Comparison of ENCODE assay signal across 7 mouse cellular contexts in the genomic region with DNA sequence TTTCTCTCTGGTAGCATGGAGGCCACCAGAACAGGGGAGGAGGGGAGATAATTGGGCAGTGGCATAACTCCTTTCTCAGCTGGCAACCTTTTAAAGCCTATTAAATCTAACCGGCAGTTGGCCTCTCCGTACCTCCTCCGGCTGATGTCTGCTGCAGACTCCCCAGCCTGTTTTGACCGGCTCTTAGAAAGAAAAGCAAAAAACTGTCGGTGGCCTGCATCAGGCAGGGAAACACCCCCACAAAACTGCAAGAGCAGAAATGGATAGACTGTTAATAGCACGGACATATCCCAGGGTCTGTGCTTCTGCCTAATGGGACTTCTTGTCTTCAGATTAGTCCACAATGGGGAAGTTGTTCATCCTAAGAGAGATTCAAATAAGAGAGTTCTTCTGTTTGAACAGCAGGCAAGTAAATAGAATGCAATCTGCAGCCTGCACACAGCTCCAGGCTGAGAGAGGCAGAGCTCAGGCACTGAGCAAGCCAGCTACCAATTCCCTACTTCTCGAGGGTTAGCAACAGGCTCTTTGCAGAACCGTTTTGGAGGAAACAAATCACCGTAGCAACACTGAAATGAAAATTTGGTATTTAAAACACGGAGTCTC. TPM values are rescaled to one million over a fixed set of nuclear protein-coding genes. Genes with fewer than 3 reads are reported as not detected.
DNase-seq lines count a peak whose midpoint lies in the region; ATAC-seq and TF ChIP-seq lines count a peak whose summit lies in the region.

No protein-coding gene starts in this region.

- H3K9ac ChIP-seq in neural tube, embryonic 11.5 days (ENCODE audit: low read length) = no peak overlapping the region

- peak; percentile 54; the same call in 1 of the 2 replicates for ATAC-seq in neural tube, embryonic 11.5 days (ENCODE audit: insufficient read depth, low FRiP score, low TSS enrichment)
- no peak for ATAC-seq in erythroid progenitor cell, adult 5-6 weeks (replicated peaks; ENCODE audit: low FRiP score, poor library complexity, severe bottlenecking)

- no peaks in the 10 kb centered on the region for H3K27me3 ChIP-seq in neural tube, embryonic 11.5 days (ENCODE audit: control insufficient read depth, insufficient read depth, low read length)

- TF ChIP-seq CTCF in olfactory bulb, adult 2 months (IDR thresholded peaks at IDR 0.05; ENCODE audit: insufficient read depth, low read depth, low read length) = no peak

- H3K4me1 ChIP-seq in neural tube, embryonic 11.5 days (ENCODE audit: control insufficient read depth, insufficient read depth, low read length) = 0 out of 2 replicates have a peak, but pooled peaks cover 3% of the 10 kb centered on the region
- H3K4me1 ChIP-seq in olfactory bulb, adult 2 months (ENCODE audit: control insufficient read depth, insufficient read depth, low read length) = peaks cover 5% of the 10 kb centered on the region; the same call in 1 of the 2 replicates

- H3K4me2 ChIP-seq in neural tube, embryonic 11.5 days (ENCODE audit: low read depth) = peak overlapping the region; percentile 1; the same call in 1 of the 2 replicates

- 27% methylated on average over 10 of the region's 10 CpGs for WGBS in neural tube, embryonic 11.5 days
- WGBS in olfactory bulb, adult 2 months = 6% methylated on average over 10 of the region's 10 CpGs

- no peak for TF ChIP-seq POLR2A in olfactory bulb, adult 2 months (IDR thresholded peaks at IDR 0.05; ENCODE audit: insufficient read depth, low read depth, low read length)

- intact Hi-C loops in left cerebral cortex, postnatal 10 days (cut with DNase I) = no loop called here

- no peak overlapping the region for H3K27ac ChIP-seq in neural tube, embryonic 11.5 days (ENCODE audit: low read depth, low read length)
- 0 out of 2 replicates have a peak overlapping the region, but pooled peaks have one; percentile 10 for H3K27ac ChIP-seq in olfactory bulb, adult 2 months (ENCODE audit: insufficient read depth, low read depth, low read length)

- H3K9me3 ChIP-seq in neural tube, embryonic 11.5 days (ENCODE audit: control insufficient read depth, low read length) = no peaks in the 10 kb centered on the region

- no peaks in the 10 kb centered on the region for H3K36me3 ChIP-seq in neural tube, embryonic 11.5 days (ENCODE audit: control insufficient read depth, insufficient read depth, low read length)

- DNase-seq in neural tube, embryonic 11.5 days (ENCODE audit: low spot score) = peak; percentile 46
- DNase-seq in neural tube, embryonic 10.5 days (ENCODE audit: extremely low spot score, low spot score) = no peak
- peak; percentile 27 to 57 for DNase-seq in frontal cortex, postnatal 10 days (ENCODE audit: low spot score in 2 of 2)
- DNase-seq in left cerebral cortex, postnatal 10 days (ENCODE audit: extremely low spot score in 1 of 2, low spot score in 2 of 2) = peak; percentile 33 to 69
- DNase-seq in gastrocnemius, adult 8-10 months (ENCODE audit: low spot score in 2 of 2) = no peak

- H3K4me3 ChIP-seq in neural tube, embryonic 11.5 days (ENCODE audit: low read depth, low read length) = no peak overlapping the region
- no peak overlapping the region for H3K4me3 ChIP-seq in olfactory bulb, adult 2 months (ENCODE audit: insufficient read depth, low read depth, low read length)

RNA-seq across cellular contexts. Expression of gene Atp23, which starts 55.7 kb away (rescaled TPM):
- polyA plus RNA-seq in neural tube, embryonic 11.5 days (2014; fragmentation: Nextera tagmentation; extraction: Ambion mirVana) = 14.6 and 15.2 TPM in 2 replicates
- 10 to 100 TPM in 1 of 2 experiments, 1 to 10 TPM in 1; 8.6 to 10.2 TPM for total RNA-seq in left cerebral cortex, postnatal 10 days (2021)
- polyA plus RNA-seq in olfactory bulb, adult 2 months (2012; ENCODE audit: insufficient read depth, insufficient read length, low replicate concordance, missing spikeins) = not detected in 2 replicates
- total RNA-seq in erythroid progenitor cell, adult 5-6 weeks (2015; ENCODE audit: low replicate concordance) = 3.6 TPM in 1 of 2 replicates, not detected in the other
- total RNA-seq in erythroid progenitor cell, adult 5-6 weeks (2017; ENCODE audit: low replicate concordance) = 0.51 and 1.7 TPM in 2 replicates
- 1 to 10 TPM; 1.4 to 2.5 (median 1.4) TPM for total RNA-seq in gastrocnemius, adult 8-10 months (2022)

Comparison
In these comparisons a context has a peak if more than half of its experiments do, and no peak if none do; other contexts are left out.
1. DNase-seq: peak in neural tube, embryonic 11.5 days (single experiment), frontal cortex, postnatal 10 days (2 of 2) and left cerebral cortex, postnatal 10 days (2 of 2); none in neural tube, embryonic 10.5 days (single experiment) and gastrocnemius, adult 8-10 months (0 of 2).